Mouse (Mus musculus) heart, postnatal 36 days (tissue): Measurements from ENCODE around the gene Nln. TPM values are rescaled to one million over a fixed set of nuclear protein-coding genes. Genes with fewer than 3 reads are reported as not detected.

ENCODE experiments used
- DNase-seq, 2 experiments: peaks; one replicate each; pipeline ENCODE4 v3.0.0; 2021 to 2022
- intact Hi-C: fragments of 180-260 bp; cut with DNase I; formaldehyde crosslinking; loops from one replicate; pipeline ENCODE4 v1.15.1; 2025
- total RNA-seq, 2 experiments: library from RNA; stranded (reverse); gene quantifications; 2 replicates each; pipeline ENCODE4 v1.2.3; 2021

The Nln gene
- total RNA-seq, 2 experiments from 2014 or later: 10.6 to 14.8 TPM

DNA sequence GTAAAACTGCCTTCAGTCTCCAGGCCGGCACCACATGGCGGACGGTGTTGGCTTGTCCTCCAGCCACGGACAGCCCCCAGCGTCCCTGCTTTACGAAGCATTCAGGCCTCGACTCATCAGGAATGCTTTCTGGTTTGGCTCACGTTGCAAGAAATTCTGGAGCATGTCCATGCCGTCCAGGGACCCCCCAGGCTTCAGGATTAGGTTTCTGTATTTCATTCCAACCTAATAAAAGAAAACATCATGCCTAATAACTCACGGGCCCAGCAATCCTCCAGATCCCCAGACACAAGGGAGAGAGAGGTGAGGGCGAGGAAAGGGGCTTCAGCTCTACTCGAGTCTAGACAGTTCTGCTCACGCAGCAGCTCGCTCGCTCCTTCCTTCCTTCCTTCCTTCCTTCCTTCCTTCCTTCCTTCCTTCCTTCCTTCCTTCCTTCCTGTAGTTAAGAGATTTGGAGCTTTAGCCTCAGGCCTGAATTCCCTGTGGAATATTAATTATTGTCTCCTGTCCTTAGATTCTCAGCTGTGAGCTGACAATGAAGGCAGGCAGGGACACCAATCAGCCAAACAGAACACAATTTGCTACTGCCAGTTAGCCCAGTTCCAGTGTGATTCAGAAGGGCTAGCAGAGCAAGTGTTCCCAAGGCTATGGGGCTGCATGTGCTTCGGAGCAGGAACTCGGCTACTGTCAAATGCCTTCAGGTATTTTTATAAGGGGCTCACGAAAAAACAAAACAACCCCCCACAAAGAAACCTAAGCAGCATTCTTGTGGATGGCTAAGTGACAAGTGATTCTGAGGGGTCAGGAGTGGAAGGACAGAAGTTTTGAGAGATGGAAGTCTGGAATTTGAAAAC, 84.3 kb downstream of the Nln start:
- intact Hi-C loops: loop anchor here (5.0 kb wide), 1 partner anchor 1948 kb away; no protein-coding TSS in a partner anchor
- no peak for DNase-seq

DNA sequence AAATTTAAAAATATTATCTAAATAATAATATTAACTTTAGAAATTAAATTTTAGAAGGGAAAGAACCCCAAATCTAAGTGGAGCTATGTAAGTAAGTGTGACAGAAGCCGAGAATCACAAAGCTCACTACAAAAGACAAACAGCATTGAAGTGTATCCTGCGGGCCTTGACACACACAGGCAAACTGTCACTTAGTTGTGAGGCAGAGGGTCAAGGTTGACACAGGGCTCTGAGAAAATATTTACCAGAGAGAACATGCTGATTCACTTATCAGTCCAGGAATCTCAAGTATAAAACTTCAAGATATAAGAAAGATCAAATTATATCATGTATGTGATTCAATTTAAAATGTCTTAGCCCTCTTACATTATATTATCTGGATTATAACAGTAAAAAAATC, 85.1 kb downstream of the Nln start:
- no peak for DNase-seq
- intact Hi-C loops: loop anchor here (5.0 kb wide), 1 partner anchor 1947 kb away; no protein-coding TSS in a partner anchor

DNA sequence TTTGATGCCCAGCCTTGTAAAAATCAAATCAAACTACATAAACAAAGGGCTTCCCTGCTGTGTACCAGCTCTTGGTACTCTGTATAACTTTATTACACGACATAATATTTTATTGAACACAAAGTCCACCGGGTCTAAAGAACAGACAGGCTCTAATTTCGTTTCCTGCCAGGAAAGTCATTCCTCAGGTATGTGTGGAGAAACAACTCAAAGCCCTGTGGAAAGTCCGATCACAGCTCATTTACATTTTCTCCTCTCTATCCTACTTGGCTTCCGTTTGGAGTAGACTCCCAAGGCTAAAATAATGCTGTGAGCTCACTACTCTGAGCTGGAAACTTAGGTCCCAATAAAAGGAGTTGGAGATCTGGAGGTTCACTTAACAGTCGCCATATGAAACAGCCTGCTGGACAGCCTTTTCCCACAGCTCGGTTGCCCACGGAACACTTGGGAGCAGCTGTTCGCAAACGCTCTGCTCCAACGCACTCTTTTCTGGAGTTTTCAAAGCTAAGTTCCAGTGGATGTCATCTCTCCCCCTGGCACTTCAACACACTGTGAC, 86.0 kb downstream of the Nln start:
- no peak for DNase-seq
- intact Hi-C loops: loop anchor here (5.0 kb wide), 1 partner anchor 1946 kb away; no protein-coding TSS in a partner anchor

DNA sequence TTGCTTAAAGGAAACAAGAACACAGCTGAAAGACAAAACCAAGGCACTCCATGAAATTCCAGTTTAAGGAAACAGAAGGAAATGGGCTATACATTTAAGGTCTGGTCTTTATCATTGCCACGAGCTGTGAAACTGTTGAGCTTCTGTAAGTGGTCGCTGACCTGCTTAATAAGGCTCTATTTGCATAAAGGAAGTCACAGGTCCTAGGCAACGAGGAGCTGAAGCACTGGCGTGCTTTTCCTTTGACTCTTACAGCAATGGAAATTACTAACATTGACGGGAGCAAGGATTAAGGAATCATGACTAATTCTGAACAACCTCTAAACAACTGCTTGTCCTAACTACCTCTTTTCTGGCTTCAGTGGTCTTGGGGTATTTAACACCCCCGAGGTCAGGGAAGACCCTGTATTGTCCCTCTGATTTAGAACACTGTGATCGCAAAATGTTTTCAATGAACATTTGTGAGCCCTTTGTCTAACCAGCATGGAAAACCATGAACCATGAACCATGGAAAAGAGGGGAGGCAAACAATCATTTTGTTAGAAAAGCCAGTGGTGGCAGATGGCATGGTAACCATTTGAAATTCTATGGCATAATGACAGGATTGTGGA, 90.8 kb downstream of the Nln start:
- no peak for DNase-seq
- intact Hi-C loops: no loop called here

DNA sequence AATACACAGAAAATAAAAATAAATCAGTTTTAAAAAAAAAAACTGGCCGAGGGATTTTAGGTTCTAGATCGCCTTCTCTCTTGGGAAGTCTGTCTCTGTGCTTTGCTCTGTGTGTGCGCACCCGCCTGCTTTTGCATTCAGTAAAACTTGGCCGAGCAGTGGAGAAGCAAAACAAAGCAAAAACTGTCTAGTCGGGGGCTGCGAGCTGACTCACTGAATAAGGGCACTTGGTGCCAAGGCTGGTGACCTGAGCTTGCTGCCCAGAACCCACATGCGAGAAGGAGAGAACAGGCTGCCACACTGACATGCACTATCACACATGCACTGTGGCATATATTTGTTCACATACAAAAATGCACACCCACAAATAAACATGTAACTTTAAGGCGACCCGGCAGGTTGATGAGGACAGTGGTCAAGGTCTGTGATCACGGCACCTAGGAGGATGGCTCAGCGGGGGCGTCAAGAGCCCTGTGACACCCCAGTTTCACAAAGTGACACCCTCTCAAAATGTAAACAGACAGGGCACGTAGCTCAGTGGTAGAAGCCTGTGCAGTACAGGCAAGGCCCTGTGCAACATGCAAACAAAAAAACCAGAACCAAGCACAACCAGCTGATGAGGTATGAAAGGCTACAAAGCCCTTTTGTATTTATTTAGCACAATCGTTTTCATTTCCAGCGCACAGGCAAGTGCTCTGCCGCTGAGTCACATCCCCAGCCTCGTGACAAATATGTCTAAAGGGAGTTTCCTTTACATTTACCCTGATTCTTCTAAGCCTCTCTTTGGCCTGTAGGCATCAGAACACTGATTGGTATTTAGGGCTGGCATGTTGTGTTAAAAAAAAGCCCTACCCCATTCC, 93.9 kb downstream of the Nln start:
- DNase-seq: no peak
- intact Hi-C loops: no loop called here

DNA sequence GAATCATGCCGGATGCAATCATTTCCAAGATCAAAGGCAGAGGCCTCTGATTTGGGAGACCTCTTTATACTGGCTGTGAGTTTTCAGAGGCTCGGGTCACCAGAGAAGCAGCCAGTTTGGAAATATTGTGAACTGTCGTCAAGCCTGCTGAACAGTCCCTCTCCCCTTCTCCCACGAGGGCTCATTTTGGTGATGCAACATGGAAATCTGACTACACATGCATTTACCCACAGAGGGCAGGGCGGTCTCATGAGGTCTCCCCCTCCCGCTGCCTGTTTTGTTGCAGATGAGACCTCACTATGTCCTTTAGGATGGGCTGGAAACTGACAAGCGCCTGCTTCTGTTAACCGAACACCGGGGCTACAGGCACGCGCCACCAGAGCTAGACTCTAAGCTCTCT, 95.4 kb downstream of the Nln start:
- DNase-seq: no peak
- intact Hi-C loops: no loop called here

DNA sequence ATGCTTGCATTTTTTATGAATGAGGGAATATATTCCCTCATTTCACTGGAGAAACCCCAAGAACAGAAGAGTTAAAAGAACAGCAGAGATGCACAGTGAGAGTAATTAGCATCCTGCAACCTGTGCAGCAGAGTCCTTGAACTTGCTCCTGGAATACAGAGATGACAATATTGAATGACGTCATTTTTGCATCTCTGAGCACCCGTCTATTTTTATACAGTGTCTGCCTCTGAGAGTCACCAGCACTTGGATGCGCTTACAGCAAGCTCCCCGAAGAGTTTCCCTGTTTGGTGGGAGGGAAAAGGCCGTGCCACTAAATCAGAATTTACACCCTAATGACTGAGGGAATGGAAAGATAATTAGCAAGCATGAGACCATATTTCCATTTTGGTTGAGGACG, 96.0 kb downstream of the Nln start:
- intact Hi-C loops: no loop called here
- no peak for DNase-seq

DNA sequence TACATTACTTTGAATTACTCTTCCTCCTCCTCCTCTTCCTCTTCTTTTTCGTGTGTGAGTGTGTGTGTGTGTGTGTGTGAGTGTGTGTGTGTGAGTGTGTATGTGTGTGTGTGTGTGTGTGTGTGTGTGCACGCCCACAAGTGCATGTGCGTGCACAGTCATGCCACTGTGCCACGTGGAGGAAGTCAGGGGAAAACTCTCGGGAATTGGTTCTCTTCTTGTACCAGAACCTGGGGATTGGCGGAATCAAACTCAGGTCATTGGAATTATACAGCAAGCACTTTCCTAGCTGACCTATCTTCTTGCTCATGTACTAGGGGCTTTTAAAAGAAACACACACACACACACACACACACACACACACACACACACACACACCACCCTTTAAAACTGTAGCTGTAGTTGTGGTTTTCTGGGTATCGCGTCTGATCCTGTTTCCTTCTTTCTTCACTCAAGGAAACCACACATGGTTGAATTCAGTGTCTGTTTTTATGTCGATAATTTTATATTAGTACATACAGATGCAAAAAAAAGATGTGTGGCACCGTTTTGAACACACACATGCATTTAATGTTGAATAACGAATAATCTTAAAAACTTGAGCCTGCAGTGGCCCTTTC, 97.1 kb downstream of the Nln start:
- no peak for DNase-seq
- intact Hi-C loops: no loop called here

DNA sequence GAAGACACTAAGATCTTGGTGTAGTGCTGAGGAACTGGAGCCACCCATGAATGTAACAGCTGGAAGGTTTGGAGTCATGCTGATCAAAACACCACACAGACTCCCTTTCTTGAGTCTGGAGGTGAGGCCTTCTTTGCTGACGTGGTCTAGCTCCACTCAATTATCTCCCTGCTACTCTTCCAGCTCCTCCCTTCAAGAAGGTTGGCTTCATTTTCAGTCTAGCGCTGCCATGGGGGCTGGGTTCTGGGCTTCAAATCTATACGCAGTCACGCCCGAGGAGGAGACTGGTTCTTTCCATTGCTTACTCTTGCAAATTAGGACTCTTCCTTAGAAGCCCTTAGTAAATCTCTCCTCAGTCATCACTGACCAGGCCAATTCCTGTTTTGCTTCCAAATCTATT, 98.1 kb downstream of the Nln start:
- no peak for DNase-seq
- intact Hi-C loops: no loop called here

DNA sequence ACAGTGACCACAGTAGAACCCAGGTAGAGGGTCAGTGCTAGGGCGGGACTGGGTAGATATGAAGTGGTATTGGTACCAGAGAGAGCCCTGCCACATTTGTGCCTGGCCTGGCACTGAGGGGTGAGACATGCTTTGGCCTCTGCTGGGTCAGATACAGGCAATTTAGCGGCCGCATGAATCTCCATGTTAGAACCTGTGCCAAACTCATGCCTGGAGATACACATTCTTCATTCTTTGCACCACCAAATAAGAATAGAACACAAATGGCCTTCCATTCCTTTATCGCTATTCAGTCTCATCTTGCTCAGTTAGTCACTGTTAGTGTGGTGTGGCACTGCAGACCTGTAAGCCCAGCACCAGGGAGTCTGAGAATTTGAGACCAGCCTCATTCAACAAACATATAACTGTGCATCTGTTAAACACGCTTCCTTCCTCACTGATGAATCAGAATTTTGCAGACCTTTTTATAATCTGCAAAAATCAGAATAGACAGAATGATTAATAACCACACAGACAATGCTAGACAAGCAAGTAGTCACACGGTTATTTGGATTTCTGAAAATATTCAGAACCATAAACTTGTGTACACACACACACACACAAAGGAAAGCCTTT, 104.1 kb downstream of the Nln start:
- intact Hi-C loops: no loop called here
- DNase-seq: no peak

DNA sequence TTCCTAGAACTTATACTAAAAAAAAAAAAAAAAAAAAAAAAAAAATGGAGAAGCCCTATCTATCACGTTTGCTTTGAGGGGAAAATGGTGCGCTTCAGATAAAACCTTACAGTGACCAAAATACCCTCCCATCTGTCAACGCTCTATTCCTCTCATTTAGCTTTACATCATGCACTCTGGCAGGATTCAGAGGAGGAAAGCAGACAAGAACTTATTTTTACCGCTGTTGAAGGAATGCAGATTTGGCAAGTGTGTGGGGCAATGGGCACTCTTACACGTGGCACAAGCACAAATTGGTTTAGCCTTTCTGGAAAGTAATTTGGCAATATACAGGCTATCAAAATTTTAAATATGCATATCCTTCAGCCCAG, 115.3 kb downstream of the Nln start:
- intact Hi-C loops: no loop called here
- DNase-seq: no peak

DNA sequence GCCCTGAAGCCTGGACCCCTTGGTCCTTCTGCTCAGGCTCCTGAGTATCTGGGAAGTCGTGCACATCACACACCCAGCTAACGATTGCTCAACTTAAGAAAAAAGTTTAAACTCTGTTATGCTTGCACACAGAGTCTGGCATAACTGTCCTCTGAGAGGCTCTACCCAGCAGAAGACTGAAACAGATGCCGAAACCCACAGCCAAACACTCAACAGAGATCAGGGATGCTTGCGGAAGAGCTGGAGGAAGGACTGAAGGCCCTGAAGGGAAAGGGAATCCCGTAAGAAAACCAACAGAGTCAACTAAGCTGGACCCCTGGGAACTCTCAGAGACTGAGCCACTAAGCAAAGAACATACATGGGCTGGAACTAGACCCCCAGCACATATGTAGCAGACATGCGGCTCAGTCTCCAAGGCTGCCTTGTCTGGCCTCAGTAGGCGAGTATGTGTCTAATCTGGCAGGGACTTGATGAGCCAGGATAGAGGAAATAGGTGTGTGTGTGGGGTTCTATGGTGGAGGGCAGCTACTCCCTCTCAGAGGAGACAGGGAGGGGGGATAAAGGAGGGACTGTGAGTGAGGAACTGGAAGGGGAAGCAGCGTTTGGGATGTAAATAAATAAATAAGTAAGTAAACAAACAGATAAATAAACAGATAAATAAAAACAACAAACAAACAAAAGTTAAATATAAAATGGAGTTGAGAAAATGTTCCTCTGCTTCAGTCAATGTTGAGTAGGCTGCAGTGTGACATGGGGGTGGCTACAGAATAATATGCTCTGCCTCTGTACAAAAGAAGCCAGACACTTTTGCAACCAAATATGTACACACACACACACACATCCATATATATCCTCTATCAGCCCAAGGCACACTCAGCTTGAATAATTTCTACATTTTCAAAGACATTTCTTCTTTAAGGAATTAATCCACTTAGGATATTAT, 116.0 kb downstream of the Nln start:
- no peak for DNase-seq
- intact Hi-C loops: no loop called here

DNA sequence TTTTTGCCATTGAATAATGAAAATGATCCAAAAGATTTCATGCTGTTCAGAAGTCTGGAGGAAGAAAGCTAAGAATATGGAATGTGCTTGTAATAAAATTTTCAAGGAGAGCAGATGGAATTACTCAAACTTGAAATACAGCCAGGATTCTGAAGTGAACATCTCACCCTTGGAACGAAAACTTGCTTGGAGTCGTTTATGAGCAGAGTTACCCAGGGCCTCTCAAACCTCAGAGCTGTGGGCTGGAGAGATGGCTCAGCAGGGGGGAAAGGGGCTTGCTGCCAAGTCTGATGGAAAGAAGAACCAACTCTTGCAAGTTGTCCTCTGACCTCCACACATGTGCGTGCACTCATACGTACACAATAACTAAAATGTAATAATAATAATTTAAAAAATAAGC, 122.8 kb downstream of the Nln start:
- no peak for DNase-seq
- intact Hi-C loops: no loop called here

DNA sequence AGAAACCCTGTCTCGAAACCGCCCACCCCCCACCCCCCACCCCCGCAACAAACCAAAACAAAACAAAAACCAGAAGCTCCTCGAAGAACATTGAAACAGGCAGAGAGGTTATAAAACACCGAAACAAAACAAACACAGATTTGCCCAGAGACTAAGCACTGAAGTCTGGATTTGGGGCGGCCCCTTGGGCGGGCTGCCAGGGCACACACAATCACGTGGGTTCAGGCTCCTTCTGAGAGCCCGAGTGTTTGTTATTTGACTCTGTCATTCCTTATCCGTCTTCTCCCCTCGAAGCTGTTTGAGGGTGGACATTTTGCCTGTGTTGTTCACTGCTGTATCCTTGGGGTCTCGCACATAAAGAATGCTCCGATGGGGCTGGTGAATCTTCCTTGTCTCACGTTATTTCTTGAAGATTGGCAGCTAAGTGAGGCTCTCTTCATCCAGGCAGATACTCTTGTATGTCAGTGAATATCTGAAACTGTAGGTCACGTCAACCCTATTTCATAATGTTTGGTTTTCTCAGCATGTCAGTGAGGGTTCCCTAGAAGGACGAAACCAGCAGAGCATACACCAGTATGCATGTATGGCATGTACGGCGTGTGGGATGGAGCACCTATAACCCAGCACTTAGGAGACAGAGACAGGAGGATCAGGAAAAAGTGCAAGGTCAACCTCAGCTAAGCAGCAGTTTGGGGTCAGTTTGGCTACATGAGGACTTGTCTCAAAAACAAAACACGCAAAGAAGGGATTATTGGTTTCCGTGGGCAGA, 123.7 kb downstream of the Nln start:
- intact Hi-C loops: no loop called here
- no peak for DNase-seq

DNA sequence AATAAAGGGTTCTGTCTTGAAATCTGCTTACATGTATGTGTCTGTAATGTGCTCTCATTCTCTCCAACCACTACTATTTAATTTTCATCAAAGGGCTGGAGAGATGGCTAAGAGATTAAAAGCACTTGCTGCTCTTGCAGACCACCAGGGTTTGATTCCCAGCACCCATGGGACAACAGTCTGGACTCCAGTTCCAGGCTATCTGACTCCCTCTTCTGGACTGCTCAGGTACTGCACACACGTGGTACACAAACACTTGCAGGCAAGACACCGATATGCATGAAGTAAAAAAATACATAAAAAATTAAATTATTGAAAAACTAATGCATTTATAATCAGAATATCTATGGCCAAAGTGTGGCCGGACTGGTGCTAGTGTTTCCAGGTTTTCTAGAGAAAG, 127.0 kb downstream of the Nln start:
- intact Hi-C loops: no loop called here
- DNase-seq: no peak

DNA sequence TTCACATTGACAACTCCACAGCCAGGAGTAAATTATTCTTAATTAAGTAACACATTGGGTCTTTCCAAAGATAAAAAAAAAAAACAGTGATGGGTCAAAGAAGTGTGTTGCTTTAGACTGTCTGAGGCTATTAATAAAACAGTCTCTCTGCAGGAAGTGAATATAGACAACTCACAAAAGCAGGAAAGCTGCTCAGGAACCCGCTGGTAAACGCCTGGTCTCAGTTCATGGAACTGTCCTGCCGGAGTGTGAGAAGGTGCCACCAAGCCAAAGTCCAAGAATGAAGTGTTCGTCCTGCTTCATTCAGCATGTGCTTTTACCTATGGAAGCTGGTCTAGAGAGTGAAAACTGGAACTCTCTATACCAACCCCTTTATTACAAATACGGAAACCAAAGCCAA, 129.0 kb downstream of the Nln start:
- intact Hi-C loops: no loop called here
- no peak for DNase-seq

DNA sequence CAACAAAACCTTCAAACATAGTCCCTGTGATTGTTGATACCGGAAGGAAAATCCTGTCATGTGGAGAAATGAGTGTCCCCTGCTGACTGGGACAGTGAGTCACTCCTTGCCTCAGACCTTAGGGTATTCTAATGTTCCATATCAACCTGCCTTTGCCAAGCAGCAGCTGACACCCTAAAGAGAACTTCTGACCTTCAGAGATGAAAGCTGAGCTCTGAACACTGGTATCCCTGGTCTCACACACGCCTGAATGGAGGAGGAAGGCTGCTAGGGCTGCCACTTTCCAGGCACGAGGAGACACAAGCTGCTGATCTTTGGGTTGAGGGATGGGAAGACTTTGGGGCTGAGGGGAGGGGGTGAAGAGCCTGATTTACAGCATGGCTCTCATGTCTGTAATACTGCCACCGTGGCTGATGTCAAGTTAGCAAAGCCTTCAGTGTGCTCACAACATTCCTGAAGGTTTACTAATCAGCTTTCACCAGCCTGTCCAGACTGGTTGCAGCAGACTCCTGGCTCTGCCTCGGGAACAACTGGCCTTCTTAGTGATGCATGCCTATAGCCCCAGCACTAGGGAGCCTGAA, 131.0 kb downstream of the Nln start:
- intact Hi-C loops: no loop called here
- peak in 1 of 2 experiments; percentile 13 for DNase-seq

DNA sequence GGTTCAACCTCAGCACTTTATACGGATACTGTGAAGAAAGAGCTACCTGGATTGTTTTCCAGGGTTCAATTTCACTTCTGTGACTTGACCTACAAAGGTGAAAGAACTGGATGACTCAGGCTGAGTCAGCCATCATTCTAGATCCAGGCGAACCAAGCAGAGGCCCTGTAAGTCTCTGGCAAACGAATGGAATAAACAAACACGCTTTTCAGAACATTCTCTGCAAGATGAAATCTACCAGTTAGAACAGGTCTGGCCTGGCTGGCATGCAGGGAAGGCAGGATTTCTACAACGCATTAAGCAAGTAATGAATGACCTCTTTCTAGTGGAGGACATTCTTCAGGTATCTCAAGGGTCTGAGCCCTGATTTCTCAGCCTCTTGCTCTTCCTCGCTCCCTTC, 131.6 kb downstream of the Nln start:
- intact Hi-C loops: no loop called here
- no peak for DNase-seq
